Mouse (Mus musculus) stomach, embryonic 14.5 days (tissue): ENCODE measurements at regions not wholly inside any gene's neighbourhood (a gene's known extent, or its start where the extent isn't known, plus 50 kb on each side); places are given as distances from the start of the nearest gene placed in this dataset. TPM values are rescaled to one million over a fixed set of nuclear protein-coding genes. Genes with fewer than 3 reads are reported as not detected.

Experiments used
- ATAC-seq: fragments of 200-750 bp; cut with Nextera tagmentation; 2 replicates; pipeline ENCODE4 v1.8.0; 2017; ENCODE audit warnings: low read depth, moderate TSS enrichment; ENCODE audit not compliant: insufficient number of reproducible peaks, insufficient read depth, low FRiP score
- H3K27ac ChIP-seq: fragments of 300-500 bp; sonication (generic); 2 replicates; pipeline ENCODE4 v1.5.1; 2014; ENCODE audit warnings: mild to moderate bottlenecking, low read length, moderate library complexity, mixed read lengths
- H3K27me3 ChIP-seq: fragments of 300-500 bp; sonication (generic); 2 replicates; pipeline ENCODE4 v1.6.1; 2014; ENCODE audit warnings: low read length, control low read depth, mixed read lengths; ENCODE audit not compliant: control insufficient read depth, insufficient read depth
- H3K36me3 ChIP-seq: fragments of 300-500 bp; sonication (generic); 2 replicates; pipeline ENCODE4 v1.6.1; 2014; ENCODE audit warnings: mild to moderate bottlenecking, control low read depth, low read length, moderate library complexity, mixed read lengths; ENCODE audit not compliant: control insufficient read depth, insufficient read depth
- H3K4me1 ChIP-seq: fragments of 300-500 bp; sonication (generic); 2 replicates; pipeline ENCODE4 v1.6.1; 2014; ENCODE audit warnings: low read length, control low read depth, mixed read lengths; ENCODE audit not compliant: control insufficient read depth, insufficient read depth
- H3K4me2 ChIP-seq: fragments of 300-500 bp; sonication (generic); replicated peaks from 2 replicates; pipeline ENCODE4 v1.6.1; 2014; ENCODE audit warnings: low read depth, low read length, control low read depth
- H3K4me3 ChIP-seq: fragments of 300-500 bp; sonication (generic); 2 replicates; pipeline ENCODE4 v1.5.1; 2014; ENCODE audit warnings: low read depth, low read length, control low read depth
- H3K9ac ChIP-seq: fragments of 300-500 bp; sonication (generic); replicated peaks from 2 replicates; pipeline ENCODE4 v1.6.1; 2014; ENCODE audit warnings: low read depth, mild to moderate bottlenecking, control low read depth, low read length, moderate library complexity, mixed read lengths
- H3K9me3 ChIP-seq: fragments of 300-500 bp; sonication (generic); 2 replicates; pipeline ENCODE4 v1.6.1; 2016; ENCODE audit warnings: low read depth, low read length, control low read depth; ENCODE audit not compliant: control insufficient read depth
- WGBS: fragments of 180-500 bp; shearing (Covaris S2); extraction: QIAGEN DNeasy Blood & Tissue Kit; methylation state at CpG from one replicate; pipeline ENCODE4 v1.1.7; 2014; 5-methylcytosine and 5-hydroxymethylcytosine counted together
- microRNA counts: library from miRNA; unstranded; fragments of <30 nt; microRNA quantifications from one replicate; lab custom pipeline; 2016
- microRNA-seq: library from miRNA; unstranded; fragments of <30 nt; microRNA quantifications from one replicate; pipeline ENCODE4, GENCODE M21; 2016

DNA sequence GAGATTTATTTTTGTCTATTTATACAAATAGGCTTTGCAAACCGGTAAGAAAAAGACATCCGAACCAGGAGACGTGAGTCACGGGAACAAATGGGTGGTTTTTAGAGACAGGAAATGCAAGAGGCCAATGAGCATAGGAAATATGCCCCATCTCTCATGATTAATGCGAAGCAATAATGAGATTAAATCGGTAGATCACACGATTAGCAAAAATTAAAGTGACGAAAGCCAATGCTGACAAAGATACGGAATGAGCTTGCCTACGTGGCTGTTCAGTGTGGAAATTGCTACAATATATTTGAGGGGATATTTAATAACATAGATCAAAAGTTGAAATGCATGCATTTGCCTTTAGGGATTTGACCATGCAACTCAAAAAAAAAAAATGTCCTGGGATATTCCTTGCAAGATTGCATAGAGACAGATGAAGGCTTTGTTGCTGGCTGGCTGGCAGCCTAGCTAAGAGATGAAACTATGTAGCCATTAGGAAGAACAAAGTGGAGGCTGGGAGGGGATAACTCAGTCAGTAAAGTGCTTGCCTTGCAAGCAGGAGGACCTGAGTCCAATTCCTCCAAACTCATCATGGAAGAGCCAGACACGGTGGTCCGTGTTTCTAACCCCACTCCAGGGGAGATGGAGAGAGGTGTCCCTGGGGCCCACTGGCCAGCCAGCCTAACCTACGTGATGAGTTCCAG, 60.2 kb upstream of the Unc5b start:
- WGBS = 81% methylated on average over 13 of the region's 13 CpGs
- ATAC-seq = no peak
- no peaks in the 10 kb centered on the region for H3K36me3 ChIP-seq
- no peak overlapping the region for H3K9ac ChIP-seq
- no peaks in the 10 kb centered on the region for H3K9me3 ChIP-seq
- H3K4me1 ChIP-seq = 0 out of 2 replicates have a peak, but pooled peaks cover 3% of the 10 kb centered on the region
- H3K27me3 ChIP-seq = no peaks in the 10 kb centered on the region
- H3K4me2 ChIP-seq = no peak overlapping the region
- no peak overlapping the region for H3K4me3 ChIP-seq
- no peak overlapping the region for H3K27ac ChIP-seq

DNA sequence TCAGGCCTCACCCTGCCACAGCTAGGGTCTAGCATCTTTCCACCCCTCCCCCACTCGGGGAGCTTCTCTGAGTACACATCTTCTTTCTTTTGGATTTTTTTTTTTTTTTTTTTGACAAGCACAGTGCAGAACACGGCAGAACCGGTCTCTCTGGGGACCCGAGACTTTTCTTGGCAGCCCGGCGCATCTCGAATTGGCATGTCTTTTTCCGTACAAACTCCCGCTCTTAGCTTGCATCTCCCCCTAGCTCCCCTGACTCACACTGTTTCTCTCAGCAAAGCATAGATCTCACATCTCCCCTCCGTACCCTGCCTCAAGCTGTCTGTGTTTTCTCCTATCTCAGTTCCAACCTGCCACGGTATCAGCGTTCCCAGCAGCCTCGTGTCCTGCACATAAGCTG, 58.4 kb upstream of the Unc5b start:
- Histone ChIP-seq H3K4me1 (0 out of 2 replicates have a peak, but pooled peaks cover 3% of the 10 kb centered on the region), H3K27me3 (no peaks in the 10 kb centered on the region), H3K4me2 (no peak overlapping the region), H3K36me3 (no peaks in the 10 kb centered on the region), H3K4me3 (no peak overlapping the region), H3K9me3 (no peaks in the 10 kb centered on the region), H3K27ac (no peak overlapping the region), H3K9ac (no peak overlapping the region)
- WGBS = 83% methylated on average over 13 of the region's 13 CpGs
- no peak for ATAC-seq

DNA sequence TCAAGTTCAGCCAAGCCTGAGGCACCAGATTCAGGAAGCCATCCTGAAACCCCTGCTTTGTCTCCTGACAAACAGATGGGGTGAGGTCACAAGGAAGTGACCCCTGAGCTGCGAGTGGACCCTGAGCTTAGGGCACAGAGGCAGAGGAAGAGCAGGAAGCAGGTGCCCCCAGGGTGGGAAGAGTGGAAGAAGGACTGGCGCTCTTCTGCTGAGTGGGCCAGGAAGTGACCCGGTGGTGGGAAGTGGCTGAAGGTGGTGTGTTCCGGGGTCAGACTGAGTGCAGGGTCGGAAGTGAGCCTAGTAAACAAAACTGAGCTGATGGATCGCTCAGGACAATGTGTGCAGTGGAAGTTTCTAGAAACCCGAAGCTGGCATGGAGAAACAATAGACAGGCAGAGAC, 57.2 kb upstream of the Unc5b start:
- Histone ChIP-seq H3K27ac (no peak overlapping the region), H3K27me3 (no peaks in the 10 kb centered on the region), H3K4me3 (no peak overlapping the region), H3K4me2 (no peak overlapping the region), H3K9me3 (no peaks in the 10 kb centered on the region), H3K9ac (no peak overlapping the region), H3K4me1 (0 out of 2 replicates have a peak, but pooled peaks cover 3% of the 10 kb centered on the region), H3K36me3 (no peaks in the 10 kb centered on the region)
- WGBS = 34% methylated on average over 7 of the region's 7 CpGs
- ATAC-seq = no peak; the same call in 1 of the 2 replicates

DNA sequence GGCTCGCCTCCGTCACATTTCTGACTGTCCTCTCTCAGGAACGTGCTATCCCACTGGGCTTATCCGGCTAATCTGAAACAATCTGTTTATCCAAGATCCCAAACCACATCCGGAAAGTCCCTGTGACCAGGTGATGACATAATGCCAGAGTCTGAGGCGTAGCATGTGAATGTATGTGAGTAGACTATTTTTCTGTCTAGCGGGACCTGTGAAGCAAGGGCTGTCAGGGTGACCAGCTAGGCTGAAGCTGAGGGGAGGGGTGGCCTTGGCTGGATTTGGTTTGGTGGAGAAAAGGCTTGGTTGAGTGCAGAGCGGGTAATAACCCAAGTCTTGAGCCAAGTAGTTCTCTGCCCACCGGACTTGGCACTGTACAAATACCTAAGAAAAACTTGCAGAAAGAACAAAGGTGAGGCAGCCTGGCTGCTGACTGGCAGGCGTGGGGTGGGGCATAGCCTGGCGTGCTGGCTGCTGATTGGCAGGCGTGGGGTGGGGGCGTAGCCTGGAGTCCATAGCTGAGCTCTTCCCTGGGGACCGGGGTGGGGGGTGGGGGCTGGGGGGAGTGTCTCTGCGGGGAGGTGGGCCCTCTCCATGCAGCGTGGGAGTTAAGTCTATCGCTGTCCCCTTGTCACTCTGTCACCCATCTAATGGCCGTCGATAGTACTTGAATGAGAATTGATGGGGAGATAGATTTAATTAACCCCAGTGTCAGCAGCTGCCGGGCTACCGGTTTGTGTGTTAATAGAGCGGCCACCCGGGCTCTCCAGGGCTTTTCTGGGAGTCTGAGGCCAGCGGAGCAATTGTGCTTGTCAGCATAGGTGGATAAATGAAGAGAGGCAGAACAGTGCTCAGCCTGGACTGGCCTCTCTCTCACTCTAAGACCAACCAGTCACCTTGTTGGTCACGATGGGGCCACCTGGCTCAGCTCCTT, 54.2 kb upstream of the Unc5b start:
- no peaks in the 10 kb centered on the region for H3K4me1 ChIP-seq
- peak; percentile 75; the same call in 1 of the 2 replicates for ATAC-seq
- WGBS = 24% methylated on average over 25 of the region's 25 CpGs
- no peak overlapping the region for H3K9ac ChIP-seq
- no peak overlapping the region; the same call in 1 of the 2 replicates for H3K4me2 ChIP-seq
- no peaks in the 10 kb centered on the region for H3K9me3 ChIP-seq
- no peak overlapping the region for H3K27ac ChIP-seq
- H3K27me3 ChIP-seq = no peaks in the 10 kb centered on the region
- H3K36me3 ChIP-seq = no peaks in the 10 kb centered on the region
- H3K4me3 ChIP-seq = no peak overlapping the region

DNA sequence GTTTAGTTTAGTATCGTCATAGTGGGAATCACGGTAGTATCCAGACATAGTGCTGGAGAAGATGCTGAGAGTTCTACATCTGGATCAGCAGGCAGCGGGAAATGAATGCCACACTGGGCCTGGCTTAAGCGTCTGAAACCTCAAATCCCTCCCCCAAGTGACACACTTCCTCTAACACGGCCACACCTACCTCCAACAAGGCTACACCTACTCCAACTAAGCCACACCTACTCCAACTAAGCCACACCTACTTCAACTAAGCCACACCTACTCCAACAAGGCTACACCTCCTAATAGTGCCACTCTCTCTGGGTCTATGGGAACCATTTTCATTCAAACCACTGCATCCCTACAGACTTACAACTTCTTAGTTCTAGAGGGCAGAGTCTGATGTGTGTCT, 53.4 kb upstream of the Unc5b start:
- H3K4me2 ChIP-seq = no peak overlapping the region
- no peaks in the 10 kb centered on the region for H3K27me3 ChIP-seq
- no peak overlapping the region for H3K4me3 ChIP-seq
- no peaks in the 10 kb centered on the region for H3K4me1 ChIP-seq
- H3K27ac ChIP-seq = no peak overlapping the region
- 90% methylated on average over 5 of the region's 5 CpGs for WGBS
- no peaks in the 10 kb centered on the region for H3K36me3 ChIP-seq
- H3K9me3 ChIP-seq = no peaks in the 10 kb centered on the region
- ATAC-seq = no peak
- H3K9ac ChIP-seq = no peak overlapping the region

MicroRNAs in the stretch of these regions (microRNA counts, 519-probe panel; counts per million panel counts)
- microRNA mmu-miR-466j (lab: Ali Mortazavi, UCI) = not detected

Small RNA genes in the stretch of these regions (microRNA-seq; reads per million reads assigned to microRNA genes)
- not detected for gene Mir466j
- gene Mir6408 = not detected
